Mouse (Mus musculus): ENCODE measurements around the gene Zfyve28. TPM values are rescaled to one million over a fixed set of nuclear protein-coding genes. Genes with fewer than 3 reads are reported as not detected.

Gene Zfyve28
- polyA plus RNA-seq, 1 experiment from 2014 or later: 0.62 TPM

- H3K27ac ChIP-seq (ENCODE audit: low read length): no peak overlapping the region
- H3K4me3 ChIP-seq (ENCODE audit: low read depth, low read length): no peak overlapping the region
- ATAC-seq (ENCODE audit: insufficient number of reproducible peaks, insufficient read depth, low FRiP score, low read depth): no peak
- no peak overlapping the region for H3K4me2 ChIP-seq (replicated peaks; ENCODE audit: low read depth, low read length)
- no peak overlapping the region for H3K9ac ChIP-seq (replicated peaks; ENCODE audit: low read depth, low read length)
- H3K9me3 ChIP-seq (ENCODE audit: control insufficient read depth, low read depth, low read length): no peaks in the 10 kb centered on the region
- WGBS: 20% methylated on average over 4 of the region's 4 CpGs
- H3K36me3 ChIP-seq (ENCODE audit: control insufficient read depth, insufficient read depth, low read length): no peaks in the 10 kb centered on the region
- no peaks in the 10 kb centered on the region for H3K27me3 ChIP-seq (ENCODE audit: control insufficient read depth, insufficient read depth, low read length)
- H3K4me1 ChIP-seq (ENCODE audit: control insufficient read depth, insufficient read depth, low read length): 0 out of 2 replicates have a peak, but pooled peaks cover 3% of the 10 kb centered on the region
These were observed 16.5 kb downstream of the Zfyve28 start for GRCm38 (mm10) chr5:34271743-34272142.

- Histone ChIP-seq H3K4me1 (ENCODE audit: control insufficient read depth, insufficient read depth, low read length) (0 out of 2 replicates have a peak, but pooled peaks cover 3% of the 10 kb centered on the region), H3K27ac (ENCODE audit: low read length) (no peak overlapping the region), H3K4me2 (replicated peaks; ENCODE audit: low read depth, low read length) (no peak overlapping the region), H3K9ac (replicated peaks; ENCODE audit: low read depth, low read length) (no peak overlapping the region), H3K36me3 (ENCODE audit: control insufficient read depth, insufficient read depth, low read length) (no peaks in the 10 kb centered on the region), H3K4me3 (ENCODE audit: low read depth, low read length) (no peak overlapping the region), H3K27me3 (ENCODE audit: control insufficient read depth, insufficient read depth, low read length) (no peaks in the 10 kb centered on the region), H3K9me3 (ENCODE audit: control insufficient read depth, low read depth, low read length) (no peaks in the 10 kb centered on the region)
- no peak for ATAC-seq (ENCODE audit: insufficient number of reproducible peaks, insufficient read depth, low FRiP score, low read depth)
- 65% methylated on average over 12 of the region's 12 CpGs for WGBS
These were observed 18.3 kb downstream of the Zfyve28 start for GRCm38 (mm10) chr5:34269921-34270465.

GRCm38 (mm10) chr5:34269197-34269920 is 18.9 kb downstream of the Zfyve28 start:
- Histone ChIP-seq H3K9ac (replicated peaks; ENCODE audit: low read depth, low read length) (no peak overlapping the region), H3K4me3 (ENCODE audit: low read depth, low read length) (no peak overlapping the region), H3K9me3 (ENCODE audit: control insufficient read depth, low read depth, low read length) (no peaks in the 10 kb centered on the region), H3K27me3 (ENCODE audit: control insufficient read depth, insufficient read depth, low read length) (no peaks in the 10 kb centered on the region), H3K4me1 (ENCODE audit: control insufficient read depth, insufficient read depth, low read length) (0 out of 2 replicates have a peak, but pooled peaks cover 3% of the 10 kb centered on the region), H3K4me2 (replicated peaks; ENCODE audit: low read depth, low read length) (no peak overlapping the region), H3K27ac (ENCODE audit: low read length) (no peak overlapping the region), H3K36me3 (ENCODE audit: control insufficient read depth, insufficient read depth, low read length) (no peaks in the 10 kb centered on the region)
- ATAC-seq (ENCODE audit: insufficient number of reproducible peaks, insufficient read depth, low FRiP score, low read depth): no peak
- 83% methylated on average over 16 of the region's 16 CpGs for WGBS

GRCm38 (mm10) chr5:34266065-34266464 is 22.2 kb downstream of the Zfyve28 start:
- WGBS: 55% methylated on average over 4 of the region's 4 CpGs
- 0 out of 2 replicates have a peak, but pooled peaks cover 3% of the 10 kb centered on the region for H3K4me1 ChIP-seq (ENCODE audit: control insufficient read depth, insufficient read depth, low read length)
- no peaks in the 10 kb centered on the region for H3K36me3 ChIP-seq (ENCODE audit: control insufficient read depth, insufficient read depth, low read length)
- H3K27me3 ChIP-seq (ENCODE audit: control insufficient read depth, insufficient read depth, low read length): no peaks in the 10 kb centered on the region
- no peak overlapping the region for H3K9ac ChIP-seq (replicated peaks; ENCODE audit: low read depth, low read length)
- no peak overlapping the region for H3K27ac ChIP-seq (ENCODE audit: low read length)
- no peak overlapping the region for H3K4me3 ChIP-seq (ENCODE audit: low read depth, low read length)
- H3K9me3 ChIP-seq (ENCODE audit: control insufficient read depth, low read depth, low read length): no peaks in the 10 kb centered on the region
- no peak for ATAC-seq (ENCODE audit: insufficient number of reproducible peaks, insufficient read depth, low FRiP score, low read depth)
- H3K4me2 ChIP-seq (replicated peaks; ENCODE audit: low read depth, low read length): no peak overlapping the region

- no peak overlapping the region for H3K9ac ChIP-seq (replicated peaks; ENCODE audit: low read depth, low read length)
- H3K27ac ChIP-seq (ENCODE audit: low read length): no peak overlapping the region
- no peaks in the 10 kb centered on the region for H3K36me3 ChIP-seq (ENCODE audit: control insufficient read depth, insufficient read depth, low read length)
- no peak overlapping the region for H3K4me3 ChIP-seq (ENCODE audit: low read depth, low read length)
- H3K9me3 ChIP-seq (ENCODE audit: control insufficient read depth, low read depth, low read length): no peaks in the 10 kb centered on the region
- H3K4me1 ChIP-seq (ENCODE audit: control insufficient read depth, insufficient read depth, low read length): no peaks in the 10 kb centered on the region
- ATAC-seq (ENCODE audit: insufficient number of reproducible peaks, insufficient read depth, low FRiP score, low read depth): no peak
- no peak overlapping the region for H3K4me2 ChIP-seq (replicated peaks; ENCODE audit: low read depth, low read length)
- no peaks in the 10 kb centered on the region for H3K27me3 ChIP-seq (ENCODE audit: control insufficient read depth, insufficient read depth, low read length)
- 77% methylated on average over 3 of the region's 3 CpGs for WGBS
These were observed 29.0 kb downstream of the Zfyve28 start for GRCm38 (mm10) chr5:34259172-34259816.

GRCm38 (mm10) chr5:34255189-34255588 is 33.1 kb downstream of the Zfyve28 start:
- Histone ChIP-seq H3K4me1 (ENCODE audit: control insufficient read depth, insufficient read depth, low read length) (peaks cover 16% of the 10 kb centered on the region), H3K36me3 (ENCODE audit: control insufficient read depth, insufficient read depth, low read length) (no peaks in the 10 kb centered on the region), H3K4me3 (ENCODE audit: low read depth, low read length) (no peak overlapping the region), H3K4me2 (replicated peaks; ENCODE audit: low read depth, low read length) (no peak overlapping the region), H3K9me3 (ENCODE audit: control insufficient read depth, low read depth, low read length) (no peaks in the 10 kb centered on the region), H3K9ac (replicated peaks; ENCODE audit: low read depth, low read length) (no peak overlapping the region), H3K27ac (ENCODE audit: low read length) (no peak overlapping the region), H3K27me3 (ENCODE audit: control insufficient read depth, insufficient read depth, low read length) (no peaks in the 10 kb centered on the region)
- ATAC-seq (ENCODE audit: insufficient number of reproducible peaks, insufficient read depth, low FRiP score, low read depth): no peak
- 85% methylated on average over 3 of the region's 3 CpGs for WGBS

GRCm38 (mm10) chr5:34254309-34254708 is 33.9 kb downstream of the Zfyve28 start:
- WGBS: 54% methylated on average over 8 of the region's 8 CpGs
- Histone ChIP-seq H3K36me3 (ENCODE audit: control insufficient read depth, insufficient read depth, low read length) (no peaks in the 10 kb centered on the region), H3K27ac (ENCODE audit: low read length) (no peak overlapping the region), H3K4me2 (replicated peaks; ENCODE audit: low read depth, low read length) (no peak overlapping the region), H3K4me3 (ENCODE audit: low read depth, low read length) (no peak overlapping the region), H3K9ac (replicated peaks; ENCODE audit: low read depth, low read length) (no peak overlapping the region), H3K9me3 (ENCODE audit: control insufficient read depth, low read depth, low read length) (no peaks in the 10 kb centered on the region), H3K4me1 (ENCODE audit: control insufficient read depth, insufficient read depth, low read length) (peaks cover 23% of the 10 kb centered on the region), H3K27me3 (ENCODE audit: control insufficient read depth, insufficient read depth, low read length) (no peaks in the 10 kb centered on the region)
- ATAC-seq (ENCODE audit: insufficient number of reproducible peaks, insufficient read depth, low FRiP score, low read depth): no peak

- no peak overlapping the region for H3K9ac ChIP-seq (replicated peaks; ENCODE audit: low read depth, low read length)
- H3K4me1 ChIP-seq (ENCODE audit: control insufficient read depth, insufficient read depth, low read length): peaks cover 23% of the 10 kb centered on the region
- no peak overlapping the region for H3K27ac ChIP-seq (ENCODE audit: low read length)
- no peaks in the 10 kb centered on the region for H3K36me3 ChIP-seq (ENCODE audit: control insufficient read depth, insufficient read depth, low read length)
- no peaks in the 10 kb centered on the region for H3K9me3 ChIP-seq (ENCODE audit: control insufficient read depth, low read depth, low read length)
- H3K4me2 ChIP-seq (replicated peaks; ENCODE audit: low read depth, low read length): no peak overlapping the region
- WGBS: 59% methylated on average over 4 of the region's 4 CpGs
- H3K27me3 ChIP-seq (ENCODE audit: control insufficient read depth, insufficient read depth, low read length): no peaks in the 10 kb centered on the region
- ATAC-seq (ENCODE audit: insufficient number of reproducible peaks, insufficient read depth, low FRiP score, low read depth): no peak
- no peak overlapping the region for H3K4me3 ChIP-seq (ENCODE audit: low read depth, low read length)
These were observed 35.2 kb downstream of the Zfyve28 start for GRCm38 (mm10) chr5:34252967-34253519.

All from stomach, embryonic 14.5 days (tissue).